Mouse (Mus musculus): ENCODE results near the gene Bmp2k. TPM values are rescaled to one million over a fixed set of nuclear protein-coding genes. Genes with fewer than 3 reads are reported as not detected.
"Not testable (repeated sequence)": the region's sequence is repeated elsewhere in the genome, so short reads cannot be mapped to it uniquely, and the experiment has no call there.

Bmp2k gene
- polyA plus RNA-seq, 1 experiment, result 12.8 TPM

GRCm38 (mm10) chr5:97025650-97026049 is 28.2 kb downstream of the Bmp2k start:
- DNase-seq (ENCODE audit: low read depth), result no peak

GRCm38 (mm10) chr5:97028004-97028403 is 30.5 kb downstream of the Bmp2k start:
- DNase-seq (ENCODE audit: low read depth), result no peak
- no peak for TF ChIP-seq CTCF (IDR thresholded peaks at IDR 0.05; ENCODE audit: borderline replicate concordance, extremely low read depth, insufficient read depth, insufficient read length)
- no peak for TF ChIP-seq POLR2A (IDR thresholded peaks at IDR 0.05; ENCODE audit: borderline replicate concordance, extremely low read depth, insufficient read depth, insufficient read length, poor library complexity, severe bottlenecking)

More at GRCm38 (mm10) chr5:97025650-97026049, 28.2 kb downstream of the Bmp2k start:
- TF ChIP-seq POLR2A (IDR thresholded peaks at IDR 0.05; ENCODE audit: borderline replicate concordance, extremely low read depth, insufficient read depth, insufficient read length, poor library complexity, severe bottlenecking) (no peak), CTCF (IDR thresholded peaks at IDR 0.05; ENCODE audit: borderline replicate concordance, extremely low read depth, insufficient read depth, insufficient read length) (no peak)

GRCm38 (mm10) chr5:97028840-97029239 is 31.4 kb downstream of the Bmp2k start:
- not testable (repeated sequence) for DNase-seq (ENCODE audit: low read depth)

GRCm38 (mm10) chr5:97031771-97032170 is 34.3 kb downstream of the Bmp2k start:
- DNase-seq (ENCODE audit: low read depth), result no peak
- no peak for TF ChIP-seq POLR2A (IDR thresholded peaks at IDR 0.05; ENCODE audit: borderline replicate concordance, extremely low read depth, insufficient read depth, insufficient read length, poor library complexity, severe bottlenecking)
- no peak for TF ChIP-seq CTCF (IDR thresholded peaks at IDR 0.05; ENCODE audit: borderline replicate concordance, extremely low read depth, insufficient read depth, insufficient read length)

- no peak for DNase-seq (ENCODE audit: low read depth)
These were observed 47.8 kb downstream of the Bmp2k start for GRCm38 (mm10) chr5:97045260-97045659.

GRCm38 (mm10) chr5:97046680-97047079 is 49.2 kb downstream of the Bmp2k start:
- TF ChIP-seq CTCF (IDR thresholded peaks at IDR 0.05; ENCODE audit: borderline replicate concordance, extremely low read depth, insufficient read depth, insufficient read length) (no peak), POLR2A (IDR thresholded peaks at IDR 0.05; ENCODE audit: borderline replicate concordance, extremely low read depth, insufficient read depth, insufficient read length, poor library complexity, severe bottlenecking) (no peak)
- no peak for DNase-seq (ENCODE audit: low read depth)

More at GRCm38 (mm10) chr5:97045260-97045659, 47.8 kb downstream of the Bmp2k start:
- TF ChIP-seq POLR2A (IDR thresholded peaks at IDR 0.05; ENCODE audit: borderline replicate concordance, extremely low read depth, insufficient read depth, insufficient read length, poor library complexity, severe bottlenecking), result no peak
- TF ChIP-seq CTCF (IDR thresholded peaks at IDR 0.05; ENCODE audit: borderline replicate concordance, extremely low read depth, insufficient read depth, insufficient read length), result no peak

GRCm38 (mm10) chr5:97048905-97049304 is 51.4 kb downstream of the Bmp2k start:
- no peak for DNase-seq (ENCODE audit: low read depth)
- no peak for TF ChIP-seq POLR2A (IDR thresholded peaks at IDR 0.05; ENCODE audit: borderline replicate concordance, extremely low read depth, insufficient read depth, insufficient read length, poor library complexity, severe bottlenecking)

GRCm38 (mm10) chr5:97054166-97054565 is 56.7 kb downstream of the Bmp2k start:
- no peak for TF ChIP-seq CTCF (IDR thresholded peaks at IDR 0.05; ENCODE audit: borderline replicate concordance, extremely low read depth, insufficient read depth, insufficient read length)
- TF ChIP-seq POLR2A (IDR thresholded peaks at IDR 0.05; ENCODE audit: borderline replicate concordance, extremely low read depth, insufficient read depth, insufficient read length, poor library complexity, severe bottlenecking), result no peak
- no peak for DNase-seq (ENCODE audit: low read depth)

GRCm38 (mm10) chr5:97054801-97055200 is 57.3 kb downstream of the Bmp2k start:
- TF ChIP-seq POLR2A (IDR thresholded peaks at IDR 0.05; ENCODE audit: borderline replicate concordance, extremely low read depth, insufficient read depth, insufficient read length, poor library complexity, severe bottlenecking), result no peak
- no peak for TF ChIP-seq CTCF (IDR thresholded peaks at IDR 0.05; ENCODE audit: borderline replicate concordance, extremely low read depth, insufficient read depth, insufficient read length)
- DNase-seq (ENCODE audit: low read depth), result no peak

GRCm38 (mm10) chr5:97055511-97056068 is 58.1 kb downstream of the Bmp2k start:
- peak; percentile 79 for DNase-seq (ENCODE audit: low read depth)
- TF ChIP-seq POLR2A (IDR thresholded peaks at IDR 0.05; ENCODE audit: borderline replicate concordance, extremely low read depth, insufficient read depth, insufficient read length, poor library complexity, severe bottlenecking), result no peak
- peak; percentile 44; the same call in 1 of the 2 replicates for TF ChIP-seq CTCF (IDR thresholded peaks at IDR 0.05; ENCODE audit: borderline replicate concordance, extremely low read depth, insufficient read depth, insufficient read length)

GRCm38 (mm10) chr5:97056359-97056758 is 58.9 kb downstream of the Bmp2k start:
- DNase-seq (ENCODE audit: low read depth), result no peak
- TF ChIP-seq CTCF (IDR thresholded peaks at IDR 0.05; ENCODE audit: borderline replicate concordance, extremely low read depth, insufficient read depth, insufficient read length) (no peak), POLR2A (IDR thresholded peaks at IDR 0.05; ENCODE audit: borderline replicate concordance, extremely low read depth, insufficient read depth, insufficient read length, poor library complexity, severe bottlenecking) (no peak)

- no peak for DNase-seq (ENCODE audit: low read depth)
- TF ChIP-seq CTCF (IDR thresholded peaks at IDR 0.05; ENCODE audit: borderline replicate concordance, extremely low read depth, insufficient read depth, insufficient read length) (no peak), POLR2A (IDR thresholded peaks at IDR 0.05; ENCODE audit: borderline replicate concordance, extremely low read depth, insufficient read depth, insufficient read length, poor library complexity, severe bottlenecking) (no peak)
These were observed 59.4 kb downstream of the Bmp2k start for GRCm38 (mm10) chr5:97056791-97057450.

Data from brain, embryonic 14.5 days (tissue).